Mouse (Mus musculus) testis, adult 2 months (tissue): ENCODE results near the gene Gm37240. TPM values are rescaled to one million over a fixed set of nuclear protein-coding genes. Genes with fewer than 3 reads are reported as not detected.

Source experiments
- H3K27ac ChIP-seq: fragments of 200-500 bp; 2 replicates; pipeline ENCODE4 v1.5.1; 2012; ENCODE audit warnings: low read depth, low read length; ENCODE audit not compliant: control insufficient read depth, insufficient read depth
- H3K27me3 ChIP-seq: fragments of 200-500 bp; 2 replicates; pipeline ENCODE4 v1.6.1; 2012; ENCODE audit warnings: mild to moderate bottlenecking, low read length, moderate library complexity; ENCODE audit not compliant: control insufficient read depth, insufficient read depth
- H3K36me3 ChIP-seq: fragments of 200-500 bp; 2 replicates; pipeline ENCODE4 v1.6.1; 2012; ENCODE audit warnings: mild to moderate bottlenecking, low read length; ENCODE audit not compliant: control insufficient read depth, insufficient read depth
- H3K4me1 ChIP-seq: fragments of 200-500 bp; 2 replicates; pipeline ENCODE4 v1.6.1; 2012; ENCODE audit warnings: low read length; ENCODE audit not compliant: control insufficient read depth, insufficient read depth
- H3K4me3 ChIP-seq: fragments of 200-500 bp; 2 replicates; pipeline ENCODE4 v1.5.1; 2012; ENCODE audit warnings: low read depth, mild to moderate bottlenecking, low read length, moderate library complexity, mixed read lengths; ENCODE audit not compliant: control insufficient read depth
- CTCF ChIP-seq: fragments of 200-500 bp; IDR thresholded peaks from 2 replicates; pipeline ENCODE4 v1.5.1; 2012; ENCODE audit warnings: low read depth, mild to moderate bottlenecking, inconsistent platforms, low read length, moderate library complexity; ENCODE audit not compliant: control insufficient read depth, insufficient read depth, insufficient replicate concordance
- POLR2A ChIP-seq: fragments of 200-500 bp; IDR thresholded peaks from 2 replicates; pipeline ENCODE4 v1.6.1; 2012; ENCODE audit warnings: low read depth, mild to moderate bottlenecking, inconsistent platforms, low read length, moderate library complexity; ENCODE audit not compliant: control insufficient read depth
- polyA plus RNA-seq: library from polyadenylated mRNA; depleted of rRNA; stranded (reverse); fragments of >200 nt; gene quantifications from 2 replicates; pipeline ENCODE4 v1.2.3, GENCODE M21; 2012

Gm37240 gene
- polyA plus RNA-seq, 1 experiment, result not detected

- TF ChIP-seq POLR2A (no peak), CTCF (no peak)
- no peaks in the 10 kb centered on the region for H3K27me3 ChIP-seq
- no peak overlapping the region for H3K4me3 ChIP-seq
- no peaks in the 10 kb centered on the region for H3K36me3 ChIP-seq
- H3K27ac ChIP-seq, result no peak overlapping the region
- no peaks in the 10 kb centered on the region for H3K4me1 ChIP-seq
Measured at GRCm38 (mm10) chr3:85397816-85398482, 489.4 kb downstream of the Gm37240 start.

GRCm38 (mm10) chr3:85393395-85393794 lies 493.9 kb downstream of the Gm37240 start:
- no peak for TF ChIP-seq CTCF
- TF ChIP-seq POLR2A, result no peak
- Histone ChIP-seq H3K4me3 (no peak overlapping the region), H3K27ac (no peak overlapping the region), H3K36me3 (no peaks in the 10 kb centered on the region), H3K27me3 (no peaks in the 10 kb centered on the region), H3K4me1 (no peaks in the 10 kb centered on the region)

- Histone ChIP-seq H3K4me3 (no peak overlapping the region), H3K36me3 (no peaks in the 10 kb centered on the region), H3K4me1 (no peaks in the 10 kb centered on the region), H3K27ac (no peak overlapping the region), H3K27me3 (no peaks in the 10 kb centered on the region)
- no peak for TF ChIP-seq CTCF
- TF ChIP-seq POLR2A, result no peak
Measured at GRCm38 (mm10) chr3:85391756-85392155, 495.6 kb downstream of the Gm37240 start.

GRCm38 (mm10) chr3:85391111-85391510 lies 496.2 kb downstream of the Gm37240 start:
- H3K36me3 ChIP-seq, result no peaks in the 10 kb centered on the region
- no peak for TF ChIP-seq POLR2A
- TF ChIP-seq CTCF, result no peak
- no peak overlapping the region for H3K4me3 ChIP-seq
- H3K27ac ChIP-seq, result no peak overlapping the region
- H3K4me1 ChIP-seq, result no peaks in the 10 kb centered on the region
- H3K27me3 ChIP-seq, result no peaks in the 10 kb centered on the region

- H3K27me3 ChIP-seq, result no peaks in the 10 kb centered on the region
- no peaks in the 10 kb centered on the region for H3K4me1 ChIP-seq
- no peaks in the 10 kb centered on the region for H3K36me3 ChIP-seq
- H3K27ac ChIP-seq, result no peak overlapping the region
- H3K4me3 ChIP-seq, result no peak overlapping the region
- TF ChIP-seq CTCF (no peak), POLR2A (no peak)
Measured at GRCm38 (mm10) chr3:85385371-85385770, 501.9 kb downstream of the Gm37240 start.

- no peak overlapping the region for H3K27ac ChIP-seq
- no peaks in the 10 kb centered on the region for H3K4me1 ChIP-seq
- TF ChIP-seq CTCF (no peak), POLR2A (no peak)
- H3K27me3 ChIP-seq, result no peaks in the 10 kb centered on the region
- H3K4me3 ChIP-seq, result no peak overlapping the region
- H3K36me3 ChIP-seq, result no peaks in the 10 kb centered on the region
Measured at GRCm38 (mm10) chr3:85383330-85383729, 504.0 kb downstream of the Gm37240 start.

- no peak for TF ChIP-seq CTCF
- no peak for TF ChIP-seq POLR2A
- no peaks in the 10 kb centered on the region for H3K4me1 ChIP-seq
- no peak overlapping the region for H3K4me3 ChIP-seq
- no peaks in the 10 kb centered on the region for H3K36me3 ChIP-seq
- no peak overlapping the region for H3K27ac ChIP-seq
- H3K27me3 ChIP-seq, result no peaks in the 10 kb centered on the region
Measured at GRCm38 (mm10) chr3:85378703-85379395, 508.5 kb downstream of the Gm37240 start.
